Mouse (Mus musculus) heart, postnatal 10 days (tissue): Measurements from ENCODE around the gene Nfkb1. TPM values are rescaled to one million over a fixed set of nuclear protein-coding genes. Genes with fewer than 3 reads are reported as not detected.

ENCODE experiments used
- DNase-seq, 2 experiments: peaks; one replicate each; pipeline ENCODE4 v3.0.0; 2021
- intact Hi-C: fragments of 180-260 bp; cut with DNase I; formaldehyde crosslinking; loops from one replicate; pipeline ENCODE4 v1.15.1; 2025
- total RNA-seq, 2 experiments: library from RNA; stranded (reverse); gene quantifications; 2 replicates each; pipeline ENCODE4 v1.2.3; 2021

Gene Nfkb1
- total RNA-seq, 2 experiments from 2014 or later, result 49.5 to 52.2 TPM

DNA sequence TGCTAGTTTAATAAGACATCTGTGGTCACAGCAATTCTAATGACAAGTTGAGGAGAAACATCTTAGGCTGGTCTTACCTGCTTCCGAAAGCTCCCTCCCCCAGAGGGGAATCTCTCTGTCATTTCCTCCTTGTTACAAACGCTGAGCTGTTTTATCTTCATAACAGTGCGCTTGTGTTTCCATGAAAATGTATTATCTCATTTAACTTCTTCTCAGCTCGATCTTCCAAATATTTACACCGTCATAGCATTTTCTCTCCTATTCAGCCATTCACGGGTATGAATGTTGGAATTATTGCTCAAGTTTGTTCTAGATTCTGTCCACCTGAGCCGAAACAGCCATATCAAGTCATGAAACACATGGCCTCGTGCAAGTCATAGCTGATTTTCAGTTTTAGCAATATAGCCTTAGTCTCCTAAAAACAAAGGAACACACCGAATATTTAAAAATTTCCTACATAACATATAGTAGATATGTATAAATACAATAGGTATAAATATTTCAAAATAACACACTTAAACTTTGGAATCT, 19.8 kb upstream of the Nfkb1 start:
- no peak for DNase-seq
- intact Hi-C loops, result loop anchor here (5.0 kb wide), 3 partner anchors 104 to 309 kb away; no protein-coding TSS in a partner anchor

- DNase-seq, result no peak
- intact Hi-C loops, result no loop called here
Observed at GRCm38 (mm10) chr3:135703307-135703706, 12.0 kb upstream of the Nfkb1 start.

GRCm38 (mm10) chr3:135702658-135703057, 11.3 kb upstream of the Nfkb1 start:
- no peak for DNase-seq
- intact Hi-C loops, result loop anchor here (1.0 kb wide), 1 partner anchor 23 kb away; no protein-coding TSS in a partner anchor

DNA sequence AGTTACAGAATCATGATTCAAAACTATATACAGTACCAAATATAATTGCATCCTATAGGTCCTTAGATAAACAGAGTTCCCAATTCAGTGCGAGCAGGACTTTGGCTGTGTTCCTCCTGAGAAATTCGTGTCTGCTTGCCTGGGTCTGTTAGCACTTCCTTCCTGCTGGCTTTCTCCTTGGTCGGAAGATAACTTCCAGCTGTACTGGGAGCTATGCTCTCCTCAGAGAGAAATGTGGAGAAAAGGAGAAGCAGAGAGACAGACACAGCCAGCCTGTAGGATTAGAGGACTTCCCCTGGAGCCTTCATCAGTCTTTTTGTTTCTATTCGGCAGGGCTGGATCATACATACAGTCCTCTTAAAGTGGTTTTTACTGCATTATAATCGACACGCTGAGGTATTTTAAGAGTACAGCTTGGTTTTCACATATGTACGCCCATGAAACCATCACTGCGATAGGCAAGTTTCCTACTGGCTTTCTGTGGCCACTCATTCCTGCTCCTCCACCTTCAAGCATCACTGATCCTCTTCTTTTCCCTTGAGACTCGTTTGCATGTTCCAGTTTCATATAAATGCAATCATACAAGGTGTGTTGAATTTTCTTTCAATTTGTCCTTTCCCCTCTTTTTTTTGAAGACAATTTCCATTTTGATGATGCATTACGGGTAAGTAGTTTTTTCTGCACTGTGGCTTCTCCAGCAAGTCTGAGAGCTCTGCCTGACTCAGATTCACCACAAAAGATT, 8.3 kb upstream of the Nfkb1 start:
- intact Hi-C loops, result no loop called here
- DNase-seq, result peak; percentile 41

DNA sequence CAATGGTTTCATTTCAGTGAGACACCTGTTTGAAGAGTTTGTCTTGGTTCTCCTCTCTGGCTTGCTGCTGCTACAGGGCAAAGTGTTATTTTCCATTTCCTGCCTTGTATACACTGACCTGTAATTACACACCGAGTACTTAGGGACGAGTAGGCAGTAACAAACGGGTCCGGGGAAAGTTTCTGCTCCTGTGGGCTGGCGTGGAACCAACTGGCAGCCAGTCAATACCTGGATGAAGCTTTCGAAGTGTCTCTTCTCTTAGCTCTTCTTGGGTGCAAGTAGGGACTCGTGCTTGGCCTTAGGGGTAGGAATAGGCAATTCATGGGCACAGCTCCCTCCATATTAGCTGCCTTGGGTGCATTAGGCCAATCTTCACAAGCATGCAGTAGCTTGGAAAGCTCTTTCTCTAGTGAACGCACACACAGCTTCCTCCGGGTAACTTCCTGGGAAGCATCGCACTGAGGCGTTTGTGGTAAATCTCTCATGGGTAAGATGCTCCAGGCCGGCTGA, 7.2 kb upstream of the Nfkb1 start:
- no peak for DNase-seq
- intact Hi-C loops, result no loop called here

DNA sequence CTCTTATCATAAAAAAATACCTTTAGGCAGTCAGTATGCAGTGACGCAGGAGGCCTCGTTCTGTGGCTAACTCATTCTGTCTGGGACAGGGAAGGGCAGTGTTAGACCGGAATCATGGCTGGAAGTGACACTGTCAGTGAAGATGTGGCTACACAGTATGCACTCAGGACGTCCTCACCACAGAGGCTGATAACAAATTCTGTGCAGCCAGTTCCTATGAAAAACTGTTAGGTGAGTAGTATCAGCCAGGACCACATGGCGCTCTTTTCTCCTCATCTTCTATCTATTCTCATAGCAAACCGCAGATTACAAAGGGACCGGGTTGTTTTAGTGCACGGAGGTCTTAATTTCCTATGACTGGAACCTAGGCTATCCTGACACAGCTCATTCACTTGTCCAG, 4.9 kb upstream of the Nfkb1 start:
- no peak for DNase-seq
- intact Hi-C loops, result no loop called here

DNA sequence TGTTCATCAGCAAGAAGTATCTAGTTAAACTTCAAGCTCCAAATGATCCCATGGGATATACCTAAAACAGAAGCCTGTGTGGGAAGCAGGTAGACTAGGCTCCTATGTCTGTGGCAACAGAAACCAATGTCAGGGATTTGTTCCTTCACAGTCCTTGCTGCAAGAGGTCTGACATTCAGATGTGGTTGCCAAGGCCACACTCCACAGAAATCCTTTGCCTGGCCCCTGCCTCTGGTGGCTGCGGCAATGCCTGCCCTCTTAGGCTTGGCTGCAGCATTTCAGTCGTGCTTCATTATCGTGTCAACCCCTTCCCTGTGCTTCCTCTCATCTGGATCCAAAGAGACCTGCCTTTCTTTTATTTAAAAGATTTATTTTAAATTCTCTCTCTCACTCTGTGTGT, 1.7 kb upstream of the Nfkb1 start:
- intact Hi-C loops, result loop anchor here (5.0 kb wide), 1 partner anchor 256 kb away; the partner anchor contains the start of gene Ube2d3
- DNase-seq, result peak; percentile 52 to 58

GRCm38 (mm10) chr3:135690568-135691190, 668 bp downstream of the Nfkb1 start:
- peak; percentile 67 to 70 for DNase-seq
- intact Hi-C loops, result loop anchor here (5.0 kb wide), 1 partner anchor 253 kb away; the partner anchor contains the start of gene Ube2d3

DNA sequence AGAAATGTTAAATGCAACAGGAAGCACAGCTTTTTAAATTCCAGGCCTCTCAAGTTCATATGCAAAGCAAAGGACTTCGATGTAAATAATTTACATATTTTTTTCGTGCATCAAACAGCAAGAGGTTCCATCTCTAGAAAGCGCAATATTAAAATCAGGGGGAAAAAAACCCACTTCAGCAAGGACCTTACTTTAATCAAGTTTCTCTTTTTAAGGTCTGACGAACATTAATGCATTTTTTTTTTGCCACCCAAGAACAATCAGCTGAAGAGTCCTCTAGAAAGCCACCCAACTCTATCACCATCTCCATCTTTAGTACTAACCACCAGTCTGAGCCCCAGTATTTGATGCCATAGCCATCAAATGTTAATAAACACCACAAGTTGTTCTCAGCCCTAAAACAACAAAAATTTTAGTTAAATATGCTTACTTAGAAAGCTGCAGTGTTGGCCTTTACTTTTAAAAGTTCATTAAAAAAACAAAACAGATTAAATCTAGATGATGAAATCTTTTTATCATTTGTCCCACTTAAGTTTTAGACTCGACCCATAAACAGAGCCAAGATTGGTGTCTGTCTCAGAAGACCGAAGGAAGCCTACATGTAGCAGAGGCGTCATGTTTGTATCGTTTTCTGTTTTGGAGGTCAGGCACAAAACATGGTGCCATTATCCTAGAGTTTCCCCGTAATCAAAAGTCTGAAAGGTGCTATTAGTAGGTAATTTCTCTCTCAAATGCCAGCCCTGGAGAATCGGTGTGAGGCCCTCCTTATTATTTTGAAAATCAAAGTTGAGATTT, 1.4 kb downstream of the Nfkb1 start:
- no peak for DNase-seq
- intact Hi-C loops, result loop anchor here (5.0 kb wide), 1 partner anchor 253 kb away; the partner anchor contains the start of gene Ube2d3

- peak in 1 of 2 experiments; percentile 25 for DNase-seq
- intact Hi-C loops, result no loop called here
Observed at GRCm38 (mm10) chr3:135688970-135689772, 2.2 kb downstream of the Nfkb1 start.

- no peak for DNase-seq
- intact Hi-C loops, result no loop called here
Observed at GRCm38 (mm10) chr3:135687965-135688364, 3.4 kb downstream of the Nfkb1 start.

DNA sequence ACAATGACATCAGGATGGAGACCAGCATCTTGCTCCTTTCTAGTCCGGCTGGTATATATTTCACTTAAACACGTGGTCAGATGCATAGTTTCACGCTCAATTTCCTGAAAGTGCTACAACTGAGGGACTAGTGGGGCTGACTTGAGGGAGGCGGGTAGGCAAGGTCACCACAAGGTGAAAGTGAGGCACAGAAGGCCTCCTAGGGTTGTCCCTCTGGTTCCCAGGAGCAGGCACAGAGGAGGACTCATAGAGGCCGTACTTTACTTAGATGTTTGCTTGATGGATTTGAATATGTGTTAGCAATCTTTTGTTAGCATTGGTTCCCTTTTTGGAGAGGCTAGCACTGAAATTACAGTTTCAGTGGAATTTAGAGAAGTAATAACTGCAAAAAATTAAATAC, 4.9 kb downstream of the Nfkb1 start:
- intact Hi-C loops, result no loop called here

DNA sequence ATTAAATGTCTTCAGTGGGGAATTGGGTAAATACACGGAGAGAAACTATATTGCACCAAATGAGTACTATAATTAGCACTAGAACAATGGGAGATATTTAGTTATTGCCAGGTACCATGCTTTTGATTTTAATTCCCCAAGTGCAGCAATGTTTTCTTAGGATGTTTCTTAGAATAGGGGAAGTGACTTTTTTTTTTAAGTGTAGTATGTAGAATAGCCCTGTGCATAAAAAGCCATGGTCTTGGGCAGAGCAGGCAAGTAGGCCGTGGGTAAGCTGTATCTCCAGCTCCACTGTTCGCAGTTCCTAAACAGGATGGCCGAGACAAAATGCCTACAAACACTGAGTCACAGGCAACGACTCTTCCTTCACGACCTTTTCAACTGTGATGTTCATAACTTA, 8.1 kb downstream of the Nfkb1 start:
- intact Hi-C loops, result no loop called here

More for the DNA sequence above, 4.9 kb downstream of the Nfkb1 start:
- no peak for DNase-seq

GRCm38 (mm10) chr3:135682240-135682639, 9.1 kb downstream of the Nfkb1 start:
- DNase-seq, result no peak
- intact Hi-C loops, result no loop called here

More for the DNA sequence above, 8.1 kb downstream of the Nfkb1 start:
- no peak for DNase-seq

DNA sequence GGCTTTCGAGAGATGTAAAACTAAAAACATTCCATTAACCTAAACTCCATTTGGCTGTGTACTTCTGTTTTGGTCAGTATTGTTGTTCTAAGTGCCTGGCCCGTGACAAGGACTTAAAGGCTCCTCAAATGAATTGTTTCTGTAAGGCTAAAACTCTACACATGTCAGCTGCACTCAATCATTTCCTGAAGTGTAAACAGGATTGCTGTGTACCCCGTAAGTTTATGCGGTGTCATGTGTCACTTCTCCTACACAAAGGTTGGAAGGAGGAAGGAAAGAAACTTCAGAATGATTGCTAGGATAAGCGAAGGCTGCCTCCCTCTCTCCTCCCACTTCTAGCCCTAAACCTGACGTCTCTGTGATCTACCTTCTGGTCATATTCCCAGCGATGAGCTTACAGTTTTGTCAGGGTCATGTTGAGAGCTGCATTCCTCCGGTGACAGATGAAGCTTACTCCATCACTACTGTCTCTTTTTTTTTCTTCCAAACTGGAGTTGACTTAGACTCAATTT, 10.0 kb downstream of the Nfkb1 start:
- intact Hi-C loops, result no loop called here
- no peak for DNase-seq

GRCm38 (mm10) chr3:135680213-135680843, 11.0 kb downstream of the Nfkb1 start:
- DNase-seq, result no peak
- intact Hi-C loops, result no loop called here

DNA sequence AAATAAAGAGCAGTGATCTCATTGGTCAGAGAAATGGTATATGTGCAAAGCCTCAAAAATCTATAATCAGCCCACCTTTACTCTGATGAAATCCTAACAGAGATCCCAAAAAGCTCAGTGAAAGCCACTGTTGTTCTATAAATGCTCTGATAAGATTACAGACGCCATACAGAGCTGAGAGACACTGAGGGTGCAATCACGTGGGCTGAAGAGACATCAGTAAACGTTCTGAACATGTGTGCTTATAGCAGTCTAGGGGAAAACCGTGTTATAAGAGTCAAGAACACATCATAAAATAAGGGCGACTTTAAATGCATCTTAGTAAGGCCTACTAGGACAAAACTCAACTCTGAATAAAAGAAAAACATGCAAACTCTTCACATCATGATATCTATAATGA, 14.3 kb downstream of the Nfkb1 start:
- intact Hi-C loops, result no loop called here
- no peak for DNase-seq

DNA sequence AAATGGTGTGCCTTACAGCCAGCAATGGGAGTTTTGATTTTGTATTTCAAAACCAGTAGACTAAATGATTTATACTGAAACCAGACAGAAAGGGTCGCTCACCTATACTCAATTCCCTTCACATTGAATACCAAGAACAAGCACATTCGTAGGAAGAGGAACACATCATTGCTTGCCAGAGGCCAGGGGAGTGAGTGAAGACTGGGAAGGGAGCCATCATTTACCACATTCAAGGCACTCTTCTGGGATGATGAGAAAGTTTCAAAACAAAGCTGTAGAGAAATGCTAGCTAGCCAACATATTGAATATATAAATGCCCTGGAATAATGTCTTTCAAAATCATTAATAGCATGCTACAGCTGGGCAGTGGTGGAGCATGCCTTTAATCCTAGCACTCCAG, 15.0 kb downstream of the Nfkb1 start:
- intact Hi-C loops, result no loop called here
- DNase-seq, result no peak

GRCm38 (mm10) chr3:135675480-135675879, 15.9 kb downstream of the Nfkb1 start:
- intact Hi-C loops, result no loop called here
- no peak for DNase-seq
